Mouse (Mus musculus): ENCODE data around the gene Cand2.

Cand2 gene

GRCm38 (mm10) chr6:115774501-115774921, at the start of gene Cand2:
Gene Cand2, plus strand, starts transcription at chr6:115774538.
- no peak for DNase-seq

- DNase-seq = peak; percentile 72
Observed at GRCm38 (mm10) chr6:115727108-115727507, 47.2 kb upstream of the Cand2 start.

- no peak for DNase-seq
Observed at GRCm38 (mm10) chr6:115727570-115727969, 46.8 kb upstream of the Cand2 start.

GRCm38 (mm10) chr6:115730560-115731342, 43.6 kb upstream of the Cand2 start:
- no peak for DNase-seq

- DNase-seq = no peak
Observed at GRCm38 (mm10) chr6:115732341-115732928, 41.9 kb upstream of the Cand2 start.

GRCm38 (mm10) chr6:115734909-115735308, 39.4 kb upstream of the Cand2 start:
- peak; percentile 44 for DNase-seq

- DNase-seq = no peak
Observed at GRCm38 (mm10) chr6:115739056-115739455, 35.3 kb upstream of the Cand2 start.

GRCm38 (mm10) chr6:115743569-115743968, 30.8 kb upstream of the Cand2 start:
- DNase-seq = no peak

- DNase-seq = no peak
Observed at GRCm38 (mm10) chr6:115746326-115746725, 28.0 kb upstream of the Cand2 start.

- DNase-seq = no peak
Observed at GRCm38 (mm10) chr6:115755536-115755935, 18.8 kb upstream of the Cand2 start.

GRCm38 (mm10) chr6:115758981-115759435, 15.3 kb upstream of the Cand2 start:
- no peak for DNase-seq

GRCm38 (mm10) chr6:115759461-115759860, 14.9 kb upstream of the Cand2 start:
- peak; percentile 13 for DNase-seq

- DNase-seq = no peak
Observed at GRCm38 (mm10) chr6:115760137-115760536, 14.2 kb upstream of the Cand2 start.

GRCm38 (mm10) chr6:115760982-115761381, 13.4 kb upstream of the Cand2 start:
- no peak for DNase-seq

GRCm38 (mm10) chr6:115761995-115762756, 12.2 kb upstream of the Cand2 start, which contains the start of gene Tmem40:
Gene Tmem40, minus strand, starts transcription at chr6:115762410.
- no peak for DNase-seq

- peak; percentile 69 for DNase-seq
Observed at GRCm38 (mm10) chr6:115764179-115764578, 10.2 kb upstream of the Cand2 start.

GRCm38 (mm10) chr6:115767357-115767756, 7.0 kb upstream of the Cand2 start:
- no peak for DNase-seq

- DNase-seq = peak; percentile 26
Observed at GRCm38 (mm10) chr6:115768207-115768606, 6.1 kb upstream of the Cand2 start.

- DNase-seq = no peak
Observed at GRCm38 (mm10) chr6:115770059-115770670, 4.2 kb upstream of the Cand2 start.

GRCm38 (mm10) chr6:115770852-115771251, 3.5 kb upstream of the Cand2 start:
- no peak for DNase-seq

- no peak for DNase-seq
Observed at GRCm38 (mm10) chr6:115772201-115772600, 2.1 kb upstream of the Cand2 start.

GRCm38 (mm10) chr6:115772604-115773003, 1.7 kb upstream of the Cand2 start:
- DNase-seq = no peak

- DNase-seq = no peak
Observed at GRCm38 (mm10) chr6:115773966-115774413, 348 bp upstream of the Cand2 start.
